Mouse (Mus musculus) adipocyte (in vitro differentiated cells): ENCODE measurements around the gene Gigyf1.

ENCODE experiments used
- DNase-seq: peaks from one replicate; pipeline ENCODE4 v3.0.0-alpha.2; 2016; ENCODE audit warnings: low spot score

The Gigyf1 gene

DNA sequence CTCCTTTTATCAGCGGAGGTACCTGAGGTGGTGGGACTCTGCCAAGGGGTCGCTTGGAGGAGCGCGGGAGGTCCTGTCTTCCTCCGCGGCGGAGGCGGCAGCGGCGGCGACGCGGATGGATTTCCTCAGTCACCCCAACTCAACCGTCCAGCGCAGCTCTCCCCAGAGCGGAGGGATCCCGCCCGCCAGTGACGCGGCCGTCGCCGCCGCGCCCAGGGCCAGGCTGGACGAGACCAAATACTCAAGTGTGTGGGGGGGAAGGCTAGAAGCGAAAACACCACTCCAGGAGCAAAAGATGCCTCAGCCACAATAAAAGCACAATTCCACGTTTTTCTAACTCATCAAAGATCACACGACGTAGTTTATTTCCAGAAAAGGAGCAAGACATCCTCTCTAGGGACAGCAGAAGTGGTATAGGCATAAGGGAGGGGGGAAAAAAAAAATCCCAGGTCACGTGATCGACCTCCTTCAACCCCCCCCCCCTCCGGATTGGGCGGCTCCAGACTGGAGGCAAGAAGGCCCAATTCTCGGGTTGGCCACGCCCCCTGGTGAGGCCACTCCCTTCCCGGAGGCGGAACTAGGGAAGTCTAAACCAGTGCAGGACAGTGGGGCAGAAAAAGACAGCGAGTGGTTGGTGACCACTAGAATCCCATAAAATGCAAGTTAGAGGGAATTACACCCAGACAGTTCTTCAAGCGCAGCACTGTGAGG, 14.9 kb downstream of the Gigyf1 start, which contains the start of the genes Epo and Gnb2:
Epo (minus strand) TSS at position 126 of the 711 bp plus-strand sequence.
Gnb2 (minus strand) TSS at position 394 of the 711 bp plus-strand sequence.
- DNase-seq: peak; percentile 99

DNA sequence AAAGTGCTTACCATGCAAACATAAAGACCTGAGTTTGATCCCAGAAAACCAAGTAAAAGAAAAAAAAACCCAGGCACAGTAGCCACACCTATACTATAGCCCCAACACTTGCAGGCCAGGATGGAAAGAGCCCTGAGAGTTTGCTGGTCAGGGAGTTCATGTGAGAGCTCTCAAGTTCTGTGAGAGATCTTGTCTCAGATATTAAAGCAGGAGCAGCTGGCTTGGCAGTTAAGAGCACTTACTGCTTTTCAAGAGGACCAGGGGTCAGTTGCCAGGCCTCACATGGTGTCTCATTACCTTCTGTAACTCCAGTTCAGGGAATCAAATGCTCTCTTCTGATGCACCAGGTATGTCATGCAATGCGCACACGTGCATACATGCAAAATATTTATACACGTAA, 16.4 kb downstream of the Gigyf1 start:
- DNase-seq: no peak

GRCm38 (mm10) chr5:137535318-137535717, 17.0 kb downstream of the Gigyf1 start:
- DNase-seq: no peak

DNA sequence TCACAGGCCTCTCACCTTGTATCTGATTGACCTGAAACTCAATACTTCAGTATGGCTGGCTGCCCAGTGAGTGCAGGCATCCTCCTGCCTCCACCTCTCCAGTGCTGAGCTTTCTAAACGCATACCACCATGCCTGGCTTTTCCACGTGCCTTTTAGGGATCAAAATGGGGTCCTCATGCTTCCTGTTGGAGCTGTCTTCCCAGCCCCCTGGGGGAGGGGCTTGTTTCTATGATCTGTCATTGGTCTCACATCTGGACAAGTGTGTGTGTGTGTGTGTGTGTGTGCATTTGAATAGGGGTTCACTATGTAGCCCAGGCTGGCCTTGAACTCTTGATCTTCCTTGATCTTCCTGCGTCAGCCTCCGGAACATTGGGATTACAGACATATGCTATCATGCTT, 19.1 kb downstream of the Gigyf1 start:
- DNase-seq: no peak

GRCm38 (mm10) chr5:137539291-137539801, 21.0 kb downstream of the Gigyf1 start:
- no peak for DNase-seq

DNA sequence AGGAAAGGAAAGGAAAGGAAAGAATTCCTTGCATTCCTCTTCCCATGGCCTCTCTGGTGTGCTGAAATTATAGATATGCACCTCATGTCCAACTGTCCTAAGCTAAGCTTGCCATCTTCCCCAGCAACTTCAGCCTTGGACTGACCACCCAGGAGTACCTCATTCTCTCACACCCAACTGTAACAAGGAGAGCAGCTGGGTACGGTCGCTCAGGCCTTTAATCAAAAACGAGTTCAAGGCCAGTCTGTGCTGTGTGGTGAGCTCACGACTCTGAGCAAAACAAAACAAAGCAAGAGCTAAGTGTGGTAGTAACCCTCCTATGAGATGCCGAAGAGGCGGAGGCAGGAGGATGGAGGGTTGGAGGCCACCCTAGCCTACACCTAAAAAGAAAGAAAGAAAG, 22.6 kb downstream of the Gigyf1 start:
- no peak for DNase-seq

DNA sequence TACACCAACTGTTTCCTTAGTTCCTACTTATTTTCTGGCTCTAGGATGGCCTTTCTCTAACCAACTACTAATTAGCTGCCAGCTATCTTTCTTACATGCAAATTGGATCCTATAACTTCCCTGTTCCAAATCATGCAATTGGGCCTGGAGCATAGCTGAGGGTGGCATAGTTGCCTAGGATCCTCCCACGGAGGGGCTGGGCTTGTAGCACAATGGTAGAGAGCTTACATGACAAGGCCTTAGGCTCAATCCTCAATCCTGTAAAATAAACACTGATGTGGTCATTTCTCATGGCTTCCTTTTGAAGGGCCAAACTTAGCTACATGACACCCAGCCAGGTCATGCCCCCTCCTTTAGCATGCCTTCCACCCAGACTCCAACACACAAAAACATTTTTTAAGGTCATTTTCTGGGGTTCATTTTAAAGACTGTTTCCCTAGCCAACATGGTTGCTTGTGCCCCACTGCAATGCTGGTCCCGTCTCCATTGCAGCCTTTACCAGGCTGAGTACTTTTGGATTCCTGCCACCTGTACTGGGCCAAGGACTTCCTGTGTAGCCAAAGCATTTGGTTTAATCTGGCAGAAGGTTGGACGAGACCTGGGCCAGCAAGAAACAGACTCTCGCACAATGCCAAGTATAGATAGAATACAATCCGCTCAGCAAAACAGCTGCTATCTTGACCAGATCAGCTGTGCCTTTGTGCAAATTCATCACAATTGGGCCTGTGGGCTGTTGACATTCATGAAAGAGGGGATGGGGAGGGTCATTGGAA, 23.6 kb downstream of the Gigyf1 start:
- DNase-seq: peak; percentile 70

DNA sequence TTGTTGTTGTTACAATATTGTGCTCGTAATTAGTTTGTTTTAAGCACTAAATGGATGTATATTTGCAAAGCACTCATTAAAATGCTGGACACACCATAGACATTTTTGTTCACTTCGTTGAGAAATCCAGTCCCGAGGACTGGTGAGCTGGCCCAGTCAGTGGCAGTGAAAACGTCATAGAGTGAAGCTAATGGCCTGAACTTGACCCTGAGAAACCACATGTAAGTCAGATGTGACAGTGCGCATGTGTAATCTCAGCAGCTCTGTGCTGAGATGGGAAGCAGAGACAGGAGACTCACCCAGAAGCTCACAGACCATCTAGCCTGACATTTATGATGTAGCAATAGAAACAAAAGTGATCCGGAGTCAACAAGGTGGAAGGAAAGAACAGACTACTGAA, 26.6 kb downstream of the Gigyf1 start:
- DNase-seq: peak; percentile 36

DNA sequence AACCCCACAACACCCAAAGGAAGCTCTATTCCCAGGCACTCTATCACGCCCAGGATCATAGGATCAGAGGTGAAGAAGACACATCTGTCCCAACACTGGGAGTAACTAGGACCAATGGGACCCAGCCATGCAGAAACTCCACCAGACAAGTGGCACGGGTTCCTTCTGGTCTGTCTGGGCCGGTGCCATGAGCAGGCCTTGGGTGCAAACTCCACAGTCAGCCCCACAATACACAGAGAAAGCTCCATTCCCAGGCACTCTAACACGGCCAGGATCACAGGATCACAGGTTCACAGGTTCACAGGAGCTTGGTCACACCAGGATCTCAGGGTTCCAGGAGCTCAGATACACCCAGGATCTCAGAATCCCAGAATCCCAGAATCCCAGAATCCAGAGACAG, 27.2 kb downstream of the Gigyf1 start:
- no peak for DNase-seq

DNA sequence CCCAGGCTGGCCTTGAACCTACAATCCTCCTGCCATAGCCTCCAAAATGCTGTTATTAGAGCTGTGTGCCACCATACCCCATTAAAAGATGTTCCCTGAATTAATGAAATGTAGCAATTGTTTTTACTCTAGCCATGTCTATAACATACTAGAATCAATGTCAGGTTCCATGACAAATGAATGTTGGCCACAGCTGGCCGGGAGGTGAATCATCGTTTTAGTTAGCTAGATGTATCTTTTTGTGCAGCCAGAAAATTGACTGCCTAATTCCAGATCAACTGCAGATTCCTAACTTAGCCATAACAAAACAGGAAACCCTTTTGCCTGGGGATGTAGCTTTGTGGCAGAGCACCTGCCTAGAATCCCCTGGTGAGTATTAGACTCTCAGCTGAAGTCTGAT, 31.5 kb downstream of the Gigyf1 start:
- no peak for DNase-seq

- no peak for DNase-seq
These were observed 32.8 kb downstream of the Gigyf1 start for GRCm38 (mm10) chr5:137551119-137551518.

DNA sequence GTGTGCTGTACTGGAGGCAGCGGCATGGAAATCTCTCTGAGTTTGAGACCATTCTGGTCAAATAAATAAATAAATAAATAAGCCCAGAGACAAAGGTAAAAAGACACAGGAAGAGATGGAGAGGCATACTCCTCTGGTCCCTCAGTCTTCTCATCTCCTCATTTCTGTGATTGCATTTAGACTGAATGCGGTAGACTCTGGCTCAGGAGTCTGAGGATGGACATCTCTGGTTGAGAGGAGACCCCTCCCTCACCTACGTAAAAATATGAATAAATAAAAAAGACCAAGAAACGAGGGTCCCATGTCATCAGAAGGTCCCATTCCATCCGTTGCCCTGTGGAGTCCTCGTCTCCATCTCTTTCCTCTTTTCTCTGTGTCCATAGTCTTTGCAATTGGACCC, 34.7 kb downstream of the Gigyf1 start:
- DNase-seq: no peak

DNA sequence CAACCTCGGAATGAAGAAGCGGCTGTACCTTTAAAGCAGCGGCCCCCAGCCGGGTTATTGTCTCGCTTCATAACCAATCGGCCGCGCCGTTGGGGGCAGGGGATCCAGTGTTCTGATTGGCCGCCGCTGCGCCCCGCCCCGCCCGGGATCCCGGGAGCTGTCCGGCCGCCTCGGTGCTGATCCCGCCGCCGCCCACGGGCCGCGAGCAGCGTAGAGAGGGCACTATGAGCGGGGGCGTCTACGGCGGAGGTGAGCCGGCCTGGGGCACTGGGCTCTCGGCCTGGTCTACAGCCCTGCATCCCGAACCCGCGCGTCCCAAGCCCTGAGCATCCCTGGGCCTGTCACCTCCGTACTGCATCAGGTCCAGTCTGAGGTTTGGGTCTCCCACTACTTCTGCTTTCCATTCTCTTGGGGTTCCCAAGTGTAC, 35.1 kb downstream of the Gigyf1 start, which contains the start of gene Actl6b:
Actl6b (plus strand) TSS at position 107 of the 427 bp plus-strand sequence.
- no peak for DNase-seq

GRCm38 (mm10) chr5:137553898-137554297, 35.5 kb downstream of the Gigyf1 start:
- DNase-seq: no peak

GRCm38 (mm10) chr5:137561556-137561955, 43.2 kb downstream of the Gigyf1 start:
- DNase-seq: no peak

DNA sequence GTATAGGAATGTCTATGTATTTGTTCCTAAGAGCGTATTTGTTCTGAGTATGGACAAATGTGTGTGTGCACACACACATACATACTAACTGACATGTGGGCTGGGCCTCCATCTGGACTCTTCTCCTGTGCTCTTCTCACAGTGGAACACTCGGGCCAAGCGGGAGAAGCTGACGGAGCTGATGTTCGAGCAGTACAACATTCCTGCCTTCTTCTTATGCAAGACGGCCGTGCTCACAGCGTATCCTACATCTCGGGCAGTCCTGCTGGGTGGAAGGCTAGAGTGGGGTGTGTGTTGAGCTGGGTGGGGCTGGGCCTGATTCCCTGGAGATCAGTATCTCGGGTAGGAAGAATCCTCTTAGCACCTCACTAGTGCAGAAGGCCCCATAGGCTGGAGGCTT, 44.6 kb downstream of the Gigyf1 start:
- no peak for DNase-seq

- no peak for DNase-seq
These were observed 47.4 kb downstream of the Gigyf1 start for GRCm38 (mm10) chr5:137565744-137566143.

DNA sequence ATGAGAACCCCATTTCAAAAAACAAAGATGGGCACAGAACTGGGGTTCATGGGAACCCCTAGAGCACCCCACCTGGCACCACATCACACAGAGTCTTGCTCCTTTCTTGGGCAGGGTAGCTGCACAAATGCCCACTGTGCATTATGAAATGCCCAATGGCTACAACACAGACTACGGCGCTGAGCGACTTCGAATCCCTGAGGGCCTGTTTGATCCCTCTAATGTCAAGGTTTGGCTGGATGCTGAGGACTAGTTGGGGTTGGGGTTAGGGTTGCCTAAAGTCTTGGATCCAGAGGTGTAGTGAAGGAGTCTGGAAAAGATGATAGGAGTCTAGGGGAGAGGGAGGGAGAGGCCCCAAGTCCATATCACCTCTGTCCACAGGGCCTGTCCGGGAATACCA, 48.1 kb downstream of the Gigyf1 start:
- no peak for DNase-seq

- no peak for DNase-seq
These were observed 50.0 kb downstream of the Gigyf1 start for GRCm38 (mm10) chr5:137568223-137568798.

DNA sequence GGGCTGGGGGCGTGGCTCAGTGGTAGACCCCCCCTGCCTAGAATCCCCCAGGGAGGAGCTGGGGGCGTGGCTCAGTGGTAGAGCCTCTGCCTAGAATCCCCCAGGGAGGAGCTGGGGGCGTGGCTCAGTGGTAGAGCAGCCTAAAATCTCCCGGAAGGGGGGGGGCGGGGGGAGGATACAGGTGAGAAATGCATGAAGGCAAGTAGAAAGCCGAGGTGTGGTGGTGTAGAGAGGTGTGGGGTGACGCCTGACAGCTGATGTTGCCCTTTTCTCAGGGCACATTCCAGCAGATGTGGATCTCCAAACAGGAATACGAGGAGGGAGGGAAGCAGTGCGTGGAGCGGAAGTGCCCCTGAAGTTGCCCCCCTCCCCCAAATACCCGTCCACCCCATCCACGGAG, 50.7 kb downstream of the Gigyf1 start:
- DNase-seq: no peak

GRCm38 (mm10) chr5:137569665-137570064, 51.3 kb downstream of the Gigyf1 start, which contains the start of gene Tfr2:
Tfr2 (plus strand) TSS chr5:137569840.
- peak; percentile 42 for DNase-seq

GRCm38 (mm10) chr5:137570181-137570580, 51.8 kb downstream of the Gigyf1 start:
- no peak for DNase-seq
